Mouse (Mus musculus) spleen, postnatal 36 days (tissue): ENCODE measurements at regions not wholly inside any gene's neighbourhood (a gene's known extent, or its start where the extent isn't known, plus 50 kb on each side); places are given as distances from the start of the nearest gene placed in this dataset.

Experiments
- DNase-seq, 2 experiments: peaks; one replicate each; pipeline ENCODE4 v3.0.0; 2022; ENCODE audit warnings: low spot score in 2 of 2, mixed read lengths in 1 of 2

- no peak for DNase-seq
Measured at GRCm38 (mm10) chr15:52954715-52955593, 929.8 kb upstream of the Gm7489 start.

GRCm38 (mm10) chr15:52959711-52960110, 925.0 kb upstream of the Gm7489 start:
- no peak for DNase-seq

- DNase-seq, result no peak
Measured at GRCm38 (mm10) chr15:52961491-52961890, 923.2 kb upstream of the Gm7489 start.

- no peak for DNase-seq
Measured at GRCm38 (mm10) chr15:52963918-52964317, 920.8 kb upstream of the Gm7489 start.

- DNase-seq, result no peak
Measured at GRCm38 (mm10) chr15:52964403-52964802, 920.3 kb upstream of the Gm7489 start.

GRCm38 (mm10) chr15:52967801-52968235, 916.9 kb upstream of the Gm7489 start:
- DNase-seq, result peak in 1 of 2 experiments; percentile 2

GRCm38 (mm10) chr15:52982821-52983220, 901.9 kb upstream of the Gm7489 start:
- DNase-seq, result no peak

- no peak for DNase-seq
Measured at GRCm38 (mm10) chr15:52990580-52990979, 894.1 kb upstream of the Gm7489 start.

GRCm38 (mm10) chr15:52994351-52994750, 890.4 kb upstream of the Gm7489 start:
- no peak for DNase-seq

- DNase-seq, result no peak
Measured at GRCm38 (mm10) chr15:52999200-52999599, 885.5 kb upstream of the Gm7489 start.

- DNase-seq, result no peak
Measured at GRCm38 (mm10) chr15:52999776-53000175, 884.9 kb upstream of the Gm7489 start.

- no peak for DNase-seq
Measured at GRCm38 (mm10) chr15:53001429-53001828, 883.3 kb upstream of the Gm7489 start.

GRCm38 (mm10) chr15:53001964-53002363, 882.7 kb upstream of the Gm7489 start:
- no peak for DNase-seq

- DNase-seq, result no peak
Measured at GRCm38 (mm10) chr15:53004078-53004477, 880.6 kb upstream of the Gm7489 start.

- DNase-seq, result no peak
Measured at GRCm38 (mm10) chr15:53006844-53007243, 877.9 kb upstream of the Gm7489 start.

- DNase-seq, result no peak
Measured at GRCm38 (mm10) chr15:53009337-53009736, 875.4 kb upstream of the Gm7489 start.
